Comparison of ENCODE assay signal across 9 mouse cellular contexts in genomic region chr6:53390413-53390812, GRCm38 (mm10).
A peak's percentile ranks its signal among the peaks of the same experiment; 100 is the strongest.
DNase-seq lines count a peak whose midpoint lies in the region; ATAC-seq and TF ChIP-seq lines count a peak whose summit lies in the region.
"Had no signal": no experiment of that assay in that cellular context is flagged by ENCODE, and none has a peak within 500 bp of the region (broad histone marks: within the 10 kb centered on the region; RNA-seq: fewer than 3 reads in every experiment).

No protein-coding gene starts in this region.

- TF ChIP-seq CTCF in bone marrow macrophage, adult 2 months (IDR thresholded peaks at IDR 0.05; ENCODE audit: low read depth, low read length), result no peak
- TF ChIP-seq CTCF in cerebellum, adult 2 months (IDR thresholded peaks at IDR 0.05; ENCODE audit: borderline replicate concordance, insufficient read depth, low read depth, low read length), result no peak

- no peak for TF ChIP-seq POLR2A in bone marrow macrophage, adult 2 months (IDR thresholded peaks at IDR 0.05; ENCODE audit: borderline replicate concordance, low read depth, low read length)
- no peak for TF ChIP-seq POLR2A in cerebellum, adult 2 months (IDR thresholded peaks at IDR 0.05; ENCODE audit: borderline replicate concordance, insufficient read depth, low read length)

- H3K27me3 ChIP-seq in cerebellum, adult 2 months (ENCODE audit: control insufficient read depth, insufficient read depth, low read length), result no peaks in the 10 kb centered on the region
- H3K27me3 ChIP-seq: Patski had no signal

- intact Hi-C loops in left cerebral cortex, postnatal 10 days (cut with DNase I), result no loop called here

- H3K27ac ChIP-seq in bone marrow macrophage, adult 2 months (ENCODE audit: insufficient read depth, low read depth, low read length), result peak overlapping the region; percentile 76
- H3K27ac ChIP-seq in cerebellum, adult 2 months (ENCODE audit: insufficient read depth, low read length), result no peak overlapping the region

- WGBS in cerebellum, adult 2 months, result 48% methylated on average over 6 of the region's 6 CpGs

- DNase-seq in left cerebral cortex, postnatal 10 days (ENCODE audit: extremely low spot score in 1 of 2, low spot score in 2 of 2), result peak; percentile 32 to 47
- no peak for DNase-seq in left cerebral cortex, adult 11 months (ENCODE audit: low spot score)
- DNase-seq in heart, adult 8-10 months (ENCODE audit: low spot score), result peak; percentile 58
- peak; percentile 46 to 55 for DNase-seq in kidney, postnatal 25 days
- DNase-seq in cerebellum, adult 2 months, result no peak
- DNase-seq in cerebellum, adult 11-12 months, result no peak

- peak; percentile 51 for ATAC-seq in megakaryocyte, adult 5-6 weeks (ENCODE audit: poor library complexity, severe bottlenecking)
- ATAC-seq: Patski had no signal

- H3K4me3 ChIP-seq in bone marrow macrophage, adult 2 months (ENCODE audit: insufficient read depth, low read length), result peak overlapping the region; percentile 48
- H3K4me3 ChIP-seq in cerebellum, adult 2 months (replicated peaks; ENCODE audit: insufficient read depth, low read depth, low read length), result no peak overlapping the region

- H3K4me1 ChIP-seq in bone marrow macrophage, adult 2 months (ENCODE audit: control insufficient read depth, insufficient read depth, low read length), result peaks cover 14% of the 10 kb centered on the region
- no peaks in the 10 kb centered on the region for H3K4me1 ChIP-seq in cerebellum, adult 2 months (ENCODE audit: control insufficient read depth, insufficient read depth, low read length)

Comparison
In these comparisons a context has a peak if more than half of its experiments do, and no peak if none do; other contexts are left out.
1. DNase-seq: peak in left cerebral cortex, postnatal 10 days (2 of 2), heart, adult 8-10 months (single experiment) and kidney, postnatal 25 days (2 of 2); none in left cerebral cortex, adult 11 months (single experiment), cerebellum, adult 2 months (0 of 2) and cerebellum, adult 11-12 months (single experiment).